Mouse (Mus musculus) cortical plate, adult 2 months (tissue): ENCODE measurements at regions not wholly inside any gene's neighbourhood (a gene's known extent, or its start where the extent isn't known, plus 50 kb on each side); places are given as distances from the start of the nearest gene placed in this dataset.

ENCODE experiments used
- H3K27ac ChIP-seq: fragments of 200-500 bp; 2 replicates; pipeline ENCODE4 v1.5.1; 2012; ENCODE audit warnings: low read length, control low read depth, inconsistent platforms; ENCODE audit not compliant: insufficient read depth
- H3K4me1 ChIP-seq: fragments of 200-500 bp; 2 replicates; pipeline ENCODE4 v1.6.1; 2011; ENCODE audit warnings: low read length; ENCODE audit not compliant: control insufficient read depth, insufficient read depth
- H3K4me3 ChIP-seq: fragments of 200-500 bp; 2 replicates; pipeline ENCODE4 v1.5.1; 2011; ENCODE audit warnings: mild to moderate bottlenecking, low read length, control low read depth; ENCODE audit not compliant: insufficient read depth
- CTCF ChIP-seq: fragments of 200-500 bp; IDR thresholded peaks from 2 replicates; pipeline ENCODE4 v1.5.1; 2011; ENCODE audit warnings: mild to moderate bottlenecking, control low read depth, low read length; ENCODE audit not compliant: insufficient read depth; ENCODE audit errors: extremely low read depth
- POLR2A ChIP-seq: fragments of 200-500 bp; IDR thresholded peaks from 2 replicates; pipeline ENCODE4 v1.6.1; 2011; ENCODE audit warnings: mild to moderate bottlenecking, low read length, control low read depth; ENCODE audit not compliant: insufficient read depth; ENCODE audit errors: extremely low read depth

DNA sequence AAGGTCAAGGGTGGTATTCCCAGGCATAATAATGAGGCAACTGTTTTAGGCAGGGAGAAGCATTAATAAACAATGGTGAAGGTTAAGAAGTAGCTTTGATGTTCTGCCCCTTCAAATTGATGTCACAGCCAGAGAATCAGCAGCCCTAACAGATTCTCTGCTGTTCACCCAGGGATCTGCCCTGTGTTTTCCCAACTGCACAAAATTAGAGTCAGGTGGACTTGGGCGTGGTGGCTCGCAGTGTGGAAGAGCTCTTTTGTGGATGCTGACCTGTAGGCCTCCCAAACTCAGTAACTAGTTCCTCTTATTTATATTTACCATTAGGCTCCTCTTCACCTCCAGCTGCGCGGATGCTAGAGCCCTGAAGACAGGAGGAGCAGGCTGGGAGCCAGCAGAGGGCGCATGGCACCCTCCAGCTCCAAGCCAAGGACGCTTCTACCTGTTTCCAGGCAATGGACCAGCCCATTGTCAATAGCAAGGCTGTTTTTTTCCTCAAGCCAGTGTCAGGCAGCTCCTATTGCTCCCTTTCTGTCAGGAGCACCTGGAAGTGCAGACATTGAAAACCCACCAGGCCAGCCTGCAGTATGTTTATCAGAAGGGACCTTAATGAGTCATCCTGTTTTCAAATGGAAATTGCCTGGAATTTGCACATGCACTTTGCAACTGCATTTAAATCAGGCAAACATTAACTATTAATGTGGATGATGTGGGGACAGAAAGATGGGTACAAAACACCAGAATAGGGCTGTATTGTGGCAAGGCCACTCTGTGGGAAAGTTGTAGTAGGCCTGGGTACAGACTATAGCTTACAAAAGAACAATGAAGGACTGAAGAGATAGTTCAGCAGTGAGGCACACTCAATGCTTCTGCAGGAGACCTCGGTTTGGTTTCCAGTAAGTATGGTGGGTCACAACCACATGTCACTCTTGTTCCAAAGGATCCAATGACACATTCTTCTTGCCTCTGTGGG lies 328.4 kb downstream of the Bckdhb start:
- Histone ChIP-seq H3K4me1 (no peaks in the 10 kb centered on the region), H3K27ac (no peak overlapping the region), H3K4me3 (no peak overlapping the region)
- TF ChIP-seq CTCF (peak; percentile 41; the same call in 1 of the 2 replicates), POLR2A (no peak)

DNA sequence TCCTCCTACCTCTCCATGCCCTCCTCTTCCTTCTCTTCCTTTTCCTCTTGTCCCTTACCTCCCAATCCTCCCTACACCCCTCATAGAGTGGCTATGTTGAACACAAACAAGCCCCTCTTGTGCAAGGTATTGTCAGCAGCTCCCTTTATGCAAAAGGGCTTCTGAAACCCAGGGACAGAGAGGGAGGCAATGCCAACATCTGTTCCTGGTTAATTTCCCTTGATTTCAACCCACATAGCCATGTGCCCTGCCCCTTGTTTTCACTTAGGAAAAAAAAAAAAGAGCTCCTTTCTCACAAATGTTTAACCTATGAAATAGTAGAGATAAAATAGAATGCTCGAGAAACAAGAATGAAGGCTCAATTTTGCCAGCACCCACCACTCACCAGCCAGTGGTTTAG lies 333.5 kb downstream of the Bckdhb start:
- Histone ChIP-seq H3K4me3 (no peak overlapping the region), H3K4me1 (no peaks in the 10 kb centered on the region), H3K27ac (no peak overlapping the region)
- TF ChIP-seq POLR2A: no peak
- TF ChIP-seq CTCF: no peak

GRCm38 (mm10) chr9:84259751-84260150 lies 334.8 kb downstream of the Bckdhb start:
- Histone ChIP-seq H3K4me3 (no peak overlapping the region), H3K4me1 (no peaks in the 10 kb centered on the region), H3K27ac (no peak overlapping the region)
- TF ChIP-seq POLR2A (no peak), CTCF (no peak)

DNA sequence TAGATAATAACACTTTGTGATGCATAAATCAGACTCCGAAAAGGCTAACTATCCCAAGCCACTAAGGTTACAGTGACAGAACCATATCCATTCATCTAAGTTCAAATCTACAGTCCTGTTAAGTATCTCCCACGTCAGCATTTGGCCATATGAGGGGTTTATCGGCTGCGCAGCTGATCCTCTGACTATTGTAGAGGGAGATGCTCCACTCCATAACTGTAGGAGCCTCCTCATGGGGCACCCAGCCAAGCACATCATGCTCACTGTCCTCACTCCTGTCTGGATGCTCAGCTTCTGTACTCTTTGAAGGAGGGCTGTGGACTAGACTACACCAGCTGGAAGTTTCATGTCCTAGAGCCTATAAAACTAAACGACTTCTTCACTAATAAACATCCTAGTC lies 337.2 kb downstream of the Bckdhb start:
- Histone ChIP-seq H3K4me1 (no peaks in the 10 kb centered on the region), H3K4me3 (no peak overlapping the region), H3K27ac (no peak overlapping the region)
- TF ChIP-seq CTCF: no peak
- TF ChIP-seq POLR2A: no peak

DNA sequence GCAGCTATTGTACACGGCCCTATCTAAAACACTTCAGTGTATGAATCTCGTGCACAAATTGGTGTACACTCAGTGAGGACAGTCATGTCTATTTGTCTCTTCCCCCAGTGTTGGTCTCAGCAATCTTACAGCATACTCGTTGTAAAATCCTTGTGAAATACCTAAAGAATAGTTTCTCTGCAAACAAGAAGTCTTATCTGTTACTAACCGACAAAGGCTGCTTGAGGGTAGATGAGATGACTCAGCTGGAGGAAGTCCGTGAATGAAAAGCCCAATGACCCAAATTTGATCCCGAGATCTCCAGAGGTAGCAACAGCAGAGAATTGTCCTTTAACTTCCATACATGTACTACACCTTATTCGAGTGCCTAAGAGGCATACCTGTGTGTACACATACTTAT lies 342.0 kb downstream of the Bckdhb start:
- TF ChIP-seq CTCF: no peak
- no peak for TF ChIP-seq POLR2A
- Histone ChIP-seq H3K27ac (no peak overlapping the region), H3K4me1 (no peaks in the 10 kb centered on the region), H3K4me3 (no peak overlapping the region)

DNA sequence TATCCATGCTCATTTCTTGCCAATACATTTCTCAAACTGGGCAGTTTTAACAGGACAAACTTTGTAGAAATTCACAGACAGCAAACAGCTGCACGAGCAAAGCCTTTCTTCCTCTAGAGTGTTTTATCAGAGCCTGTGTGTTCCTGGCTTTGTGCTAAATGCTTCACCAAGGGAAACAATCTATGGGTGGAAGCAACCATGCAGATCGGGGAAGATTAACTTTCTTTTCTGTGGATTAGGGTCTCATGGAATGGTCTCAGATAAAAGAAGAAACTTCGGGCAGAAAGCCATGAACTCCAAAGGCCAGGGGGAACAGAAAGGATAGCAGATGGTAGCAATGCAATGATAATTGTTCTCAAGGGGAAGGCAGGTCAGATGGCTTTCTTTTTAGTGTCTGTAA lies 349.7 kb downstream of the Bckdhb start:
- no peaks in the 10 kb centered on the region for H3K4me1 ChIP-seq
- no peak overlapping the region for H3K27ac ChIP-seq
- no peak overlapping the region for H3K4me3 ChIP-seq
- TF ChIP-seq POLR2A: no peak
- no peak for TF ChIP-seq CTCF

DNA sequence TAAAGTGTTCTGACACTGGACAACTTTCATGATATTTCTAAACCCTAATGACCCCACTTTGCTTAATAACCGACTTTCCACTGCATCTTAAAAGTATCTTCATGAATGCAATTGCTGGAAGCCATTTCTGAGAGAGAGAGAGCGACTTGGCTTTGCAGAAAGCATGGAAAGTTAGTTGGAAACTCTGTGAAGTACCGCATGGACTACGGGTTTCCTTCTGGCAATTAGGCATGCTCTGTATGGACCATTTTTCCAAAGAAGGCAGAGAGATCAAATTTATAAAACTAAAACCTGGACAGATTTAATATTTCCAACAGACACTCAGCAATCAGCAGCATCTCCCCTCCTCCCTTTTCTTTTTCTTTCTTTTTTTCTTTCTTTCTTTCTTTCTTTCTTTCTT lies 353.4 kb downstream of the Bckdhb start:
- no peak overlapping the region for H3K4me3 ChIP-seq
- no peak overlapping the region for H3K27ac ChIP-seq
- no peaks in the 10 kb centered on the region for H3K4me1 ChIP-seq
- TF ChIP-seq CTCF (no peak), POLR2A (no peak)

- no peak overlapping the region for H3K4me3 ChIP-seq
- H3K27ac ChIP-seq: no peak overlapping the region
- TF ChIP-seq POLR2A: no peak
- TF ChIP-seq CTCF: no peak
- H3K4me1 ChIP-seq: no peaks in the 10 kb centered on the region
Measured at GRCm38 (mm10) chr9:84278731-84279130, 353.8 kb downstream of the Bckdhb start.

DNA sequence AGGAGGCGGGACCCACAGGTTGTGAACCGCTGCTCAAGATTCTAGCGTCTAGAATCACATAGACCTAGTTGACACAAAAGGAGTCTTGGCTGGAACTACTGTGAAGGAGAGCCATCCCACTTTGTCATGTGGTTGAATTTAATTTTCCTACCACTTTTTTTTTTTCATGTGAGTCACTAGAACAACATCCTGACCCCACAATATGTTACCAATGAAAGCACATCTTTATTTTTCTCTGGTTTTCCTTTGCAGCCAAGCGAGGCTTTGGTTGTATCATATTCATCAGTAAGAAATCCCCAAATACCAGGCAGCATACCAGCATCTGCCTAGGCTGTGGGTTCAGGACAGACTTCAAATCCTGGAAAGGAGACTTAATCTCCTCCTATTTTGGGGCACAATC lies 356.0 kb downstream of the Bckdhb start:
- TF ChIP-seq CTCF (no peak), POLR2A (no peak)
- Histone ChIP-seq H3K4me1 (no peaks in the 10 kb centered on the region), H3K27ac (no peak overlapping the region)

DNA sequence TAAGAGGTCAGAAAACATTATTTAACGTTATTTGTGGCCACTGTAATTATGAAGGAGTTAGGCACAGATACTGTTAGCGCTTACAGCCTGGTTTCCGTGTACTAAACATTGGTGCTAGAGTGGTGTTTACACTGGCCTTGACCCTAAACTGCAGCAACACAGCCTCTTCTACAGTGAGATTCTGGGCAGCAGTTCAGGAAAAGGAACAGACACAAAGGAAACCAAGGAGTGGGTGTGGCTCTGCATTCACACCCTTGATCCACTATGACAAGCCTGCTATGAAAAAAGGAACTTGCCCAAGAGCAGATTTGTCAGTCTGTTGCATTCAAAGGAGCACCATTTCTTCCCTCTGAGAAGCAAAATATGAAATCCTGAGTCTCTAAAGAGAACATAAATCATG lies 356.7 kb downstream of the Bckdhb start:
- Histone ChIP-seq H3K27ac (no peak overlapping the region), H3K4me3 (no peak overlapping the region), H3K4me1 (no peaks in the 10 kb centered on the region)
- TF ChIP-seq POLR2A (no peak), CTCF (no peak)

More for the DNA sequence above, 356.0 kb downstream of the Bckdhb start:
- no peak overlapping the region for H3K4me3 ChIP-seq
